Mouse (Mus musculus) olfactory bulb, adult 2 months (tissue): Measurements from ENCODE around the gene Sox5.

Experiments
- CTCF ChIP-seq: fragments of 200-500 bp; IDR thresholded peaks from 2 replicates; pipeline ENCODE4 v1.5.1; 2012; ENCODE audit warnings: low read depth, mild to moderate bottlenecking, low read length, moderate library complexity; ENCODE audit not compliant: insufficient read depth
- POLR2A ChIP-seq: fragments of 200-500 bp; IDR thresholded peaks from 2 replicates; pipeline ENCODE4 v1.6.1; 2012; ENCODE audit warnings: mild to moderate bottlenecking, low read depth, low read length, moderate library complexity; ENCODE audit not compliant: insufficient read depth

DNA sequence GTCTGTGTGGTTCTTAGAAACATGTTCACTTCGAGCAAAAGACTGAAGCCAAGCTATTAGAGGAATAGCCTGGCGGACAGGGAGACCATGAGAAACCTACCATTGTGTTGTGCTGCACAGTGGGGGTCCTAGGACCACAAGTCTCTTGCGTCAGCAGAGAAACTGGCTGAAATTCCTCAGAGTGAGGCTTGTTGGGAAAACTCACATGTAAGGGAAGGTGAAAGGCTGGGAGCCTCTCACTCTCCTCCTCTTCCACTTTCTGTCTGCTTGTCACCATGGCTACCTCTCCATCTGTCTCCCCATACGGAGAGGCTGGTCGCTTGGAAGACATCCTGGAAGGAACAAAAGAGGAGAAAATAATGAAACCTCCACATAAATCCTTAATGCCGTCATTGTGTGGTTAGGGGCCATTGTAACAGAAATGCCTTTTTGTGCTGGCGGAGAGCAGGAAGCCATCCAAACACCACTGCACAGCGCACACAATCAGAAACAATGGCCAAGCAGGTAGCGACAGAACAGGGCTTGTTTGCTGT lies 626.8 kb downstream of the Sox5 start:
- TF ChIP-seq CTCF: no peak
- no peak for TF ChIP-seq POLR2A
